Mouse (Mus musculus): Measurements from ENCODE around the gene Dnajb6. TPM values are rescaled to one million over a fixed set of nuclear protein-coding genes. Genes with fewer than 3 reads are reported as not detected.
"Not testable (repeated sequence)": the region's sequence is repeated elsewhere in the genome, so short reads cannot be mapped to it uniquely, and the experiment has no call there.

Dnajb6 gene
- total RNA-seq, 2 experiments from 2014 or later: 182 to 270 TPM

- no peak for ATAC-seq (replicated peaks; ENCODE audit: low FRiP score, poor library complexity, severe bottlenecking)
These were observed 15.8 kb downstream of the Dnajb6 start for GRCm38 (mm10) chr5:29751306-29751705.

GRCm38 (mm10) chr5:29752894-29753293, 17.4 kb downstream of the Dnajb6 start:
- no peak for ATAC-seq (replicated peaks; ENCODE audit: low FRiP score, poor library complexity, severe bottlenecking)

GRCm38 (mm10) chr5:29759318-29759717, 23.8 kb downstream of the Dnajb6 start:
- ATAC-seq (replicated peaks; ENCODE audit: low FRiP score, poor library complexity, severe bottlenecking): no peak

GRCm38 (mm10) chr5:29770935-29771334, 35.4 kb downstream of the Dnajb6 start:
- ATAC-seq (replicated peaks; ENCODE audit: low FRiP score, poor library complexity, severe bottlenecking): peak; percentile 62

GRCm38 (mm10) chr5:29772038-29772437, 36.5 kb downstream of the Dnajb6 start:
- ATAC-seq (replicated peaks; ENCODE audit: low FRiP score, poor library complexity, severe bottlenecking): no peak

DNA sequence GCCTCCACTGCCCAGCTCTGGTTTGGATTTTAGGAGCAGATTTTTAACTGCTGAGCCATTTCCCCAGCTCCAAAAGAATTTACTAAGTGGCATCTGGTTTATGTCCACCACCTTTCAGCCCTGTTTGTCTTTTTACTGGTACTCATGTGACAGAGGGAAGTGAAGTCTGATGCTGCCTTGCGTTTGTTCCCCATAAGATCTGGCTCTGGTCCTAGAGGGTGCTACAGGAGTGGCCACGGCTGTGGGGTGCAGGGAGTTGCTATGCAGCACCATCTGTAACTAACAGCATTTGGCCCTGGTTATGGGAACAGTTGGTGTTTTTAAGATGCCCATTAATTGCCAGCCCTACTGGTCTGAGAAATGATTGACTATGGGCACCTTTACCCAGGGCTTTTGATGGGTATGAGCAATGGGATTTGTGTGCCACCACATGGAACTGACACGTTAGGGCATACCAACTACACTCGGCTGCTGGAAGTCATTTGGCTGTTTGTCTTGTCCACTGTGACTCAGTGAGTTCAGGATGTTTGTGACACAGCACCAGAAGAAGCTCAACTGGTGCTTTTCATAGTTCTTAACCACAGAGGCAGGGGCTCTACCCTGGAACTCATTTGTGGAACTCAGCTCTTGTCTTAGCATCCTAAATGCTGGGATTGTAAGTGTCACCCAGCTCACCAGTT, 37.3 kb downstream of the Dnajb6 start:
- no peak for ATAC-seq (replicated peaks; ENCODE audit: low FRiP score, poor library complexity, severe bottlenecking)

- no peak for ATAC-seq (replicated peaks; ENCODE audit: low FRiP score, poor library complexity, severe bottlenecking)
These were observed 38.1 kb downstream of the Dnajb6 start for GRCm38 (mm10) chr5:29773460-29774150.

DNA sequence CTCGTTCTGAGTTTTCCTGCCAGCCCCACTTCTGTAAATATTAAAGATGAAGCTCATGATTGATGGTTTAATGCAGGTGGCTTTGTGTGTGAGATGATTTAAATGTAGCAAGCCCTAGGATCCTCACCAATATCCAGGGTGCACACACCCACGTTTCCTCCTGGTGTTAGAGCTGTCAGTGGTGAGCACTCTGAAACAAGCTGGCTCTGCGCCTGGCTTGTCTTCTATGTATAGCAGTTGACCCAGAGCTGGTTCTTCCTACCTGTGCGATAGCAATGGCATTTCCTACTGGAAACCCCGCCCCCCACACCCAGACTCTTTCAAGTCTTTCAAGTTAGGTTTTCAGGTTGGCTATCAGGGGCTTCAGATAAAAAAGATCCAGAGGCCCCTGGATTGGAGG, 39.9 kb downstream of the Dnajb6 start:
- ATAC-seq (replicated peaks; ENCODE audit: low FRiP score, poor library complexity, severe bottlenecking): no peak

DNA sequence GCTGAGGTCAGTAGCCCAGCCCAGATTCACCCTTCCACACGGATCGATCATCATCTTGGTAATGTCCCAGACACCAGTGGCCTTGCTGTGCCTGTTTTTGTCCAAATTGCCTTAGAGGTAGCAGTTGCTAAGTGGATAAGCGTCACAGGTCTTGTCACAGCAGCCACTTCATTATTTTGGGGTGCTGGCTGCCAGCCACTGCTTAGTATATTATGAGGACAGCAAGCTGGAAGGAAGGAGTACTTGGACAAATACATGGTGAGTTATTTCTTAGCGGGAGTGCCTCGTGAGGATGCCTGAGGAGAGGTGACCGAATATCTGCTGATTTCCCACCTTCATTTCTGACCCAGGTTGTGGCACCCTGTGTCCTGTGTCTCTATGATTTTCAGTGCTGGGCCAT, 42.5 kb downstream of the Dnajb6 start:
- ATAC-seq (replicated peaks; ENCODE audit: low FRiP score, poor library complexity, severe bottlenecking): no peak

GRCm38 (mm10) chr5:29779733-29780132, 44.2 kb downstream of the Dnajb6 start:
- ATAC-seq (replicated peaks; ENCODE audit: low FRiP score, poor library complexity, severe bottlenecking): not testable (repeated sequence)

- ATAC-seq (replicated peaks; ENCODE audit: low FRiP score, poor library complexity, severe bottlenecking): no peak
These were observed 46.8 kb downstream of the Dnajb6 start for GRCm38 (mm10) chr5:29782261-29782660.

DNA sequence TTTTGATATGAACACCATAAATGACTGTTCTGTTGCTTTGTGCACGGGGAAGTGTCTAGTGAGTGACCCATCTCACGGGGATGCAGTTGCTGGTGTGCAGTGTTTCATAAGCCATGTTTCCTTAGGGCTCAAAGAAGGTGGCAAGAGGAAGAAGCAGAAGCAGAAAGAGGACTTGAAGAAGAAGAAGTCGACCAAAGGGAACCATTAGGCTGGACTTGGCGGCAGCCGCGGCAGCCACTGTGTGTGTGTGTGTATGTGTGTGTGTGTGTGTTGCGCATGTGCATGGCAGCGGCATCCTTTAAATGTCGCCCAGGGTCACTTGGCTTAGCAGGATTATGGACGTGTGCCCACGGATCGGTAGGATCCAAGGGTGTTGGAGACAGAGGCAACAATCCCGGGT, 49.4 kb downstream of the Dnajb6 start:
- not testable (repeated sequence) for ATAC-seq (replicated peaks; ENCODE audit: low FRiP score, poor library complexity, severe bottlenecking)

GRCm38 (mm10) chr5:29785953-29786352, 50.5 kb downstream of the Dnajb6 start:
- not testable (repeated sequence) for ATAC-seq (replicated peaks; ENCODE audit: low FRiP score, poor library complexity, severe bottlenecking)

DNA sequence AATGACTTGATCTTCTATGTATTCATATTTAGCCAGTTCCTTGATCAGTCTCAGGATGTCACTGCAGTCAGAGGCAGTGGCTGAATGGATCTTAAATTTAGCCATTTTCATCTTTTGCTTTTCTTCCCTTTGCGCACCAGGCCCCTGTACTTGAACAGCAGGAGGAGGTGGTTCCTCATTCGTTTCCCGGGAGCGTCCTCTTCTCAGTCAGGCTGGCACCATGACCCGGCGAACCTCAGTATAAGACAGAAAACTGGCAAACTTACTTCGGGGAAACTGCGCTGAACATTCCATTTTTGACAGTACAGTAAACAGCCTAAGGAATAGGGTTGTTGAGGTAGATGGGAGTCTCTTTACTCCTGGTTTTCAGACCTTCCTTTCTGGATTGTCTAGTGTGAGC, 59.4 kb downstream of the Dnajb6 start:
- peak; percentile 39; the same call in 1 of the 2 replicates for ATAC-seq (replicated peaks; ENCODE audit: low FRiP score, poor library complexity, severe bottlenecking)

DNA sequence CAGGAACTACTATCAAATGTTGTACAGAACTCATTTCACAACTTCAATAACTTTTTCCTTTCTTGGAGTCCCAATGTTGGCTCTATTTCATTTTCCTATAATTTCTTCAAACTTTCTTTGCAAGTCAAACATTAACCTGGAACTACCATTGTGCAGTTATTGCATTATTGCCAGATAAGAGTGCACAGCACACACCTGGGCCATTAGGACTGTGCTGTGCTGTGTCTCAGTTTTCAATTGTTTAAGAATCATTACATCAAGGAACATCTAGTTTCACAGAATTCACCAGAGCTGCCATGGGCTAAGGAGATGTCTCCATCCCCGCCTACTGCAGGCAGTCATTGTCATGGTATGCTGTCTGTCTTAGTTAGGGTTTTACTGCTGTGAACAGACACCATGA, 73.5 kb downstream of the Dnajb6 start:
- ATAC-seq (replicated peaks; ENCODE audit: low FRiP score, poor library complexity, severe bottlenecking): no peak

- ATAC-seq (replicated peaks; ENCODE audit: low FRiP score, poor library complexity, severe bottlenecking): not testable (repeated sequence)
These were observed 76.0 kb downstream of the Dnajb6 start for GRCm38 (mm10) chr5:29811377-29811921.

- ATAC-seq (replicated peaks; ENCODE audit: low FRiP score, poor library complexity, severe bottlenecking): no peak
These were observed 81.2 kb downstream of the Dnajb6 start for GRCm38 (mm10) chr5:29816523-29817242.

GRCm38 (mm10) chr5:29817400-29817799, 81.9 kb downstream of the Dnajb6 start:
- ATAC-seq (replicated peaks; ENCODE audit: low FRiP score, poor library complexity, severe bottlenecking): no peak

DNA sequence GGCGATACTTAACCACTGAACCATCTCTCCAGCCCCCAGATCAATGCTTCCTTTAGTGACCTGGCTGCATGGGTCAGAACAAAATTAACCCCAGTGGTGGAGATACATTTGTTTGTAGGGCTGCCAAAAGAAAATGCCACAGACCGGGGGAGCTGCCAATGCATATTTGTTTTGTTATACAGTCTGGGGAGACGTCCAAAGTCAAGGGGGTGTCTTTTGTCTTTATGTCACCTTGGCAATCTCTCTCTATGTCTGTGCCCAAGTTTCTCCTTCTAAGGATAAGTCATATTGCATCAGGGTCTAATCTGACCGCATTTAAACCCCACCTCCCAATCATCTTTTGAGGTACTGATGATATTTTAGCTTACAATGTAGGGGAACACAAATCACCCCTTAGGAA, 82.8 kb downstream of the Dnajb6 start:
- no peak for ATAC-seq (replicated peaks; ENCODE audit: low FRiP score, poor library complexity, severe bottlenecking)

- ATAC-seq (replicated peaks; ENCODE audit: low FRiP score, poor library complexity, severe bottlenecking): no peak
These were observed 89.3 kb downstream of the Dnajb6 start for GRCm38 (mm10) chr5:29824796-29825195.

DNA sequence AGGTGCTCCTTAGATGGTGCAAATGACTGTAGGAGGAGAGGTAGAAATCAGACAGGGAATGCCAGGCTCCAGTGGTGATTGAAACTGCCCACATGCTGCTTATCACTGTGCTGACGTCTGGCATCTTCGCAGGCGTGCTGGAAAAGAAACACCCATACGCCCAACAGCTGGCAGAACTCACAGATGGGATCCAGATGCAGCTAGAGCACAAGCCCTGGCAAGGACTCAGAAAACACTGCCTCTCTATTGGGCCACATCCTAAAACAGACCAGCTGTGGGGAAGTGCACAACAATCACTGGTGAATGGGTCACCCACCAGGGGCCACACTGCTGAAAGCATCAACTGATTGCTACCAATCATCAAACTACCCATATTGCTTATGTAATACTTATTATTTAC, 91.3 kb downstream of the Dnajb6 start:
- ATAC-seq (replicated peaks; ENCODE audit: low FRiP score, poor library complexity, severe bottlenecking): no peak

All from erythroblast, adult 5-6 weeks (primary cell).